Mouse (Mus musculus): ENCODE measurements around the gene Rhox10. TPM values are rescaled to one million over a fixed set of nuclear protein-coding genes. Genes with fewer than 3 reads are reported as not detected.

Rhox10 gene
- total and polyA plus RNA-seq, 2 experiments = not detected

- H3K36me3 ChIP-seq (ENCODE audit: control insufficient read depth, insufficient read depth, low read length) = no peaks in the 10 kb centered on the region
- TF ChIP-seq POLR2A (IDR thresholded peaks at IDR 0.05; ENCODE audit: extremely low read depth, insufficient read depth, low read length) (no peak), CTCF (IDR thresholded peaks at IDR 0.05; ENCODE audit: low read depth, low read length) (peak; percentile 87)
- no peaks in the 10 kb centered on the region for H3K27me3 ChIP-seq (ENCODE audit: control insufficient read depth, insufficient read depth, low read length)
- no peak overlapping the region for H3K4me3 ChIP-seq (ENCODE audit: insufficient read depth, low read depth, low read length)
- H3K79me2 ChIP-seq (ENCODE audit: control insufficient read depth, insufficient read depth, low read length) = no peaks in the 10 kb centered on the region
- H3K9ac ChIP-seq (ENCODE audit: low read depth, low read length) = no peak overlapping the region
- 6% methylated on average over 12 of the region's 12 CpGs for WGBS
- peak; percentile 24 for DNase-seq (ENCODE audit: extremely low read depth, low read depth, low spot score)
- H3K4me1 ChIP-seq (ENCODE audit: control insufficient read depth, insufficient read depth, low read length) = no peaks in the 10 kb centered on the region
- no peak overlapping the region for H3K27ac ChIP-seq (replicated peaks; ENCODE audit: insufficient read depth, low read depth, low read length)
Measured at GRCm38 (mm10) chrX:38084226-38084625, 18.0 kb downstream of the Rhox10 start.

- no peak within 1 kb of the TSS for H3K27ac ChIP-seq (replicated peaks; ENCODE audit: insufficient read depth, low read depth, low read length)
- H3K4me1 ChIP-seq (ENCODE audit: control insufficient read depth, insufficient read depth, low read length) = no peaks in the 10 kb centered on the region
- H3K4me3 ChIP-seq (ENCODE audit: insufficient read depth, low read depth, low read length) = no peak within 1 kb of the TSS
- H3K36me3 ChIP-seq (ENCODE audit: control insufficient read depth, insufficient read depth, low read length) = no peaks in the 10 kb centered on the region
- TF ChIP-seq CTCF (IDR thresholded peaks at IDR 0.05; ENCODE audit: low read depth, low read length) = no peak
- TF ChIP-seq POLR2A (IDR thresholded peaks at IDR 0.05; ENCODE audit: extremely low read depth, insufficient read depth, low read length) = no peak
- no peak within 1 kb of the TSS for H3K9ac ChIP-seq (ENCODE audit: low read depth, low read length)
- no peaks in the 10 kb centered on the region for H3K79me2 ChIP-seq (ENCODE audit: control insufficient read depth, insufficient read depth, low read length)
- WGBS = 82% methylated on average over 9 of the region's 9 CpGs
- no peak for DNase-seq (ENCODE audit: extremely low read depth, low read depth, low spot score)
- H3K27me3 ChIP-seq (ENCODE audit: control insufficient read depth, insufficient read depth, low read length) = no peaks in the 10 kb centered on the region
Measured at GRCm38 (mm10) chrX:38085041-38085440, 18.8 kb downstream of the Rhox10 start, which contains the start of gene Rhox11. TSS of gene Rhox11 (minus strand) at chrX:38085141.

GRCm38 (mm10) chrX:38110807-38111206 lies 44.5 kb downstream of the Rhox10 start, which contains the start of gene Rhox12:
TSS of gene Rhox12 (minus strand) at chrX:38110907.
- DNase-seq (ENCODE audit: extremely low read depth, low read depth, low spot score) = no peak
- Histone ChIP-seq H3K4me3 (ENCODE audit: insufficient read depth, low read depth, low read length) (no peak within 1 kb of the TSS), H3K9ac (ENCODE audit: low read depth, low read length) (no peak within 1 kb of the TSS), H3K79me2 (ENCODE audit: control insufficient read depth, insufficient read depth, low read length) (no peaks in the 10 kb centered on the region), H3K4me1 (ENCODE audit: control insufficient read depth, insufficient read depth, low read length) (no peaks in the 10 kb centered on the region), H3K36me3 (ENCODE audit: control insufficient read depth, insufficient read depth, low read length) (no peaks in the 10 kb centered on the region), H3K27me3 (ENCODE audit: control insufficient read depth, insufficient read depth, low read length) (no peaks in the 10 kb centered on the region), H3K27ac (replicated peaks; ENCODE audit: insufficient read depth, low read depth, low read length) (no peak within 1 kb of the TSS)
- WGBS = 78% methylated on average over 4 of the region's 4 CpGs
- TF ChIP-seq POLR2A (IDR thresholded peaks at IDR 0.05; ENCODE audit: extremely low read depth, insufficient read depth, low read length) (no peak), CTCF (IDR thresholded peaks at IDR 0.05; ENCODE audit: low read depth, low read length) (no peak)

- Histone ChIP-seq H3K9ac (ENCODE audit: low read depth, low read length) (no peak within 1 kb of the TSS), H3K27me3 (ENCODE audit: control insufficient read depth, insufficient read depth, low read length) (no peaks in the 10 kb centered on the region), H3K4me3 (ENCODE audit: insufficient read depth, low read depth, low read length) (no peak within 1 kb of the TSS), H3K36me3 (ENCODE audit: control insufficient read depth, insufficient read depth, low read length) (no peaks in the 10 kb centered on the region), H3K4me1 (ENCODE audit: control insufficient read depth, insufficient read depth, low read length) (no peaks in the 10 kb centered on the region), H3K27ac (replicated peaks; ENCODE audit: insufficient read depth, low read depth, low read length) (no peak within 1 kb of the TSS), H3K79me2 (ENCODE audit: control insufficient read depth, insufficient read depth, low read length) (no peaks in the 10 kb centered on the region)
- 95% methylated on average over 20 of the region's 20 CpGs for WGBS
- no peak for DNase-seq (ENCODE audit: extremely low read depth, low read depth, low spot score)
- TF ChIP-seq POLR2A (IDR thresholded peaks at IDR 0.05; ENCODE audit: extremely low read depth, insufficient read depth, low read length) (no peak), CTCF (IDR thresholded peaks at IDR 0.05; ENCODE audit: low read depth, low read length) (no peak)
Measured at GRCm38 (mm10) chrX:38120982-38121381, 54.7 kb downstream of the Rhox10 start, which contains the start of gene Rhox13. TSS of gene Rhox13 (plus strand) at chrX:38121219.

Other genes with a start within 250 kb of the Rhox10 start
- gene Rhox6, start 239.6 kb upstream of the Rhox10 start, total RNA-seq (2014; rRNA removed) = not detected in 2 replicates
- gene Rhox6, start 239.6 kb upstream of the Rhox10 start, polyA plus RNA-seq (2012; rRNA removed) = not detected in 2 replicates
- gene Rhox7a, start 234.8 kb upstream of the Rhox10 start, total RNA-seq (2014; rRNA removed) = not detected in 2 replicates
- not detected in 2 replicates for gene Rhox7a, start 234.8 kb upstream of the Rhox10 start, polyA plus RNA-seq (2012; rRNA removed)
- gene Rhox8, start 187.5 kb upstream of the Rhox10 start, total RNA-seq (2014; rRNA removed) = not detected in 2 replicates
- gene Rhox8, start 187.5 kb upstream of the Rhox10 start, polyA plus RNA-seq (2012; rRNA removed) = not detected in 2 replicates
- not detected in 2 replicates for gene Rhox7b, start 169.2 kb upstream of the Rhox10 start, total RNA-seq (2014; rRNA removed)
- gene Rhox7b, start 169.2 kb upstream of the Rhox10 start, polyA plus RNA-seq (2012; rRNA removed) = not detected in 2 replicates
- gene Rhox9, start 164.7 kb upstream of the Rhox10 start, total RNA-seq (2014; rRNA removed) = not detected in 2 replicates
- not detected in 2 replicates for gene Rhox9, start 164.7 kb upstream of the Rhox10 start, polyA plus RNA-seq (2012; rRNA removed)
- not detected in 2 replicates for gene Btg1-ps1, start 47.7 kb upstream of the Rhox10 start, total RNA-seq (2014; rRNA removed)
- gene Btg1-ps1, start 47.7 kb upstream of the Rhox10 start, polyA plus RNA-seq (2012; rRNA removed) = not detected in 2 replicates
- gene Btg1-ps2, start 23.4 kb upstream of the Rhox10 start, total RNA-seq (2014; rRNA removed) = not detected in 2 replicates
- not detected in 2 replicates for gene Btg1-ps2, start 23.4 kb upstream of the Rhox10 start, polyA plus RNA-seq (2012; rRNA removed)
- gene Rhox11, start 18.7 kb downstream of the Rhox10 start, total RNA-seq (2014; rRNA removed) = not detected in 2 replicates
- gene Rhox11, start 18.7 kb downstream of the Rhox10 start, polyA plus RNA-seq (2012; rRNA removed) = not detected in 2 replicates
- not detected in 2 replicates for gene Rhox12, start 44.4 kb downstream of the Rhox10 start, total RNA-seq (2014; rRNA removed)
- gene Rhox12, start 44.4 kb downstream of the Rhox10 start, polyA plus RNA-seq (2012; rRNA removed) = not detected in 2 replicates
- gene Rhox13, start 54.7 kb downstream of the Rhox10 start, total RNA-seq (2014; rRNA removed) = not detected in 2 replicates
- gene Rhox13, start 54.7 kb downstream of the Rhox10 start, polyA plus RNA-seq (2012; rRNA removed) = not detected in 2 replicates
- gene Zbtb33, start 123.3 kb downstream of the Rhox10 start, total RNA-seq (2014; rRNA removed) = 15.8 and 17.6 TPM in 2 replicates
- gene Zbtb33, start 123.3 kb downstream of the Rhox10 start, polyA plus RNA-seq (2012; rRNA removed) = 2.4 and 2.8 TPM in 2 replicates
- under 0.01 and 0.20 TPM in 2 replicates for gene Tmem255a, start 186.0 kb downstream of the Rhox10 start, total RNA-seq (2014; rRNA removed)
- gene Tmem255a, start 186.0 kb downstream of the Rhox10 start, polyA plus RNA-seq (2012; rRNA removed) = not detected in 2 replicates
- not detected in 2 replicates for gene Atp1b4, start 249.7 kb downstream of the Rhox10 start, total RNA-seq (2014; rRNA removed)
- gene Atp1b4, start 249.7 kb downstream of the Rhox10 start, polyA plus RNA-seq (2012; rRNA removed) = not detected in 2 replicates